Mouse (Mus musculus) embryonic facial prominence, embryonic 15.5 days (tissue): ENCODE measurements around the gene Serpina3a. TPM values are rescaled to one million over a fixed set of nuclear protein-coding genes. Genes with fewer than 3 reads are reported as not detected.

Experiments
- ATAC-seq: fragments of 200-750 bp; cut with Nextera tagmentation; 2 replicates; pipeline ENCODE4 v1.8.0; 2017; ENCODE audit warnings: low read depth, moderate TSS enrichment; ENCODE audit not compliant: insufficient number of reproducible peaks, low FRiP score, low TSS enrichment
- H3K27ac ChIP-seq: fragments of 300-500 bp; sonication (generic); replicated peaks from 2 replicates; pipeline ENCODE4 v1.5.1; 2015; ENCODE audit warnings: mild to moderate bottlenecking, inconsistent platforms
- H3K27me3 ChIP-seq: fragments of 300-500 bp; sonication (generic); 2 replicates; pipeline ENCODE4 v1.6.1; 2015; ENCODE audit warnings: inconsistent platforms
- H3K36me3 ChIP-seq: fragments of 300-500 bp; sonication (generic); 2 replicates; pipeline ENCODE4 v1.6.1; 2015; ENCODE audit warnings: mild to moderate bottlenecking, inconsistent platforms
- H3K4me1 ChIP-seq: fragments of 300-500 bp; sonication (generic); 2 replicates; pipeline ENCODE4 v1.6.1; 2015; ENCODE audit warnings: inconsistent platforms
- H3K4me2 ChIP-seq: fragments of 300-500 bp; sonication (generic); replicated peaks from 2 replicates; pipeline ENCODE4 v1.6.1; 2015; ENCODE audit warnings: mild to moderate bottlenecking, inconsistent platforms
- H3K4me3 ChIP-seq: fragments of 300-500 bp; sonication (generic); replicated peaks from 2 replicates; pipeline ENCODE4 v1.5.1; 2015; ENCODE audit warnings: mild to moderate bottlenecking, inconsistent platforms
- H3K9ac ChIP-seq: fragments of 300-500 bp; sonication (generic); 2 replicates; pipeline ENCODE4 v1.6.1; 2015; ENCODE audit warnings: inconsistent platforms
- H3K9me3 ChIP-seq: fragments of 300-500 bp; sonication (generic); replicated peaks from 2 replicates; pipeline ENCODE4 v1.6.1; 2016; ENCODE audit warnings: inconsistent platforms
- WGBS: fragments of 180-500 bp; shearing (Covaris S2); methylation state at CpG from one replicate; pipeline ENCODE4 v1.1.7; 2015; 5-methylcytosine and 5-hydroxymethylcytosine counted together
- polyA plus RNA-seq: library from polyadenylated mRNA; unstranded; fragments of >200 nt; fragmentation: Nextera tagmentation; extraction: Ambion mirVana; gene quantifications from 2 replicates; pipeline ENCODE4 v1.2.1, GENCODE M21; 2015

Gene Serpina3a
- polyA plus RNA-seq, 1 experiment from 2014 or later = not detected

DNA sequence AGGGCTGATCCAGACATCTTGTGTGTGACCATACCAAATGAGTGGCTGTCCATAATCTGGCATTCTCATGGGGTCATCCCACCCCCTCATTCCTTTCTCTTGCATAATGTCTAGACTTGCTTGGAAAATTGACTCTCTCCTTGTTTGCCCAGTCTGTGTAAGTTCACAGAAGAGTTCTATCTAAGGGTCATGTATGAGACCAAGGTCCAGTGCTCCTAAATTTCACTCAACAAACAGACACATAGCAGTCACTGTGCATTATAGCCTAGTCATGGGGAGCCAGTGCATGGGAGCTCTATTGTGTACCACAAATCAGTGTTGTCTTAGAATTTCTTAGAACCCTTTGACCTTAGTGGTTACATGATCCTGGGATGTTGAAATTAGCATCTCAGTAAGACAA lies 5.6 kb upstream of the Serpina3a start:
- no peak overlapping the region for H3K4me3 ChIP-seq
- no peaks in the 10 kb centered on the region for H3K4me1 ChIP-seq
- H3K27me3 ChIP-seq = no peaks in the 10 kb centered on the region
- no peaks in the 10 kb centered on the region for H3K36me3 ChIP-seq
- no peak overlapping the region for H3K27ac ChIP-seq
- no peak for ATAC-seq
- no peaks in the 10 kb centered on the region for H3K9me3 ChIP-seq
- H3K9ac ChIP-seq = no peak overlapping the region
- no peak overlapping the region for H3K4me2 ChIP-seq

GRCm38 (mm10) chr12:104108507-104108906 lies 4.0 kb upstream of the Serpina3a start:
- Histone ChIP-seq H3K9me3 (no peaks in the 10 kb centered on the region), H3K27me3 (no peaks in the 10 kb centered on the region), H3K4me1 (no peaks in the 10 kb centered on the region), H3K4me2 (no peak overlapping the region), H3K36me3 (no peaks in the 10 kb centered on the region), H3K4me3 (no peak overlapping the region), H3K27ac (no peak overlapping the region), H3K9ac (no peak overlapping the region)
- WGBS = 76% methylated on average over 2 of the region's 2 CpGs
- ATAC-seq = no peak

- Histone ChIP-seq H3K9ac (no peak overlapping the region), H3K4me3 (no peak overlapping the region), H3K27me3 (no peaks in the 10 kb centered on the region), H3K4me2 (no peak overlapping the region), H3K27ac (no peak overlapping the region), H3K9me3 (no peaks in the 10 kb centered on the region), H3K4me1 (no peaks in the 10 kb centered on the region), H3K36me3 (no peaks in the 10 kb centered on the region)
- WGBS = 52% methylated on average over 3 of the region's 3 CpGs
- ATAC-seq = no peak
Observed at GRCm38 (mm10) chr12:104114921-104115579, 2.5 kb downstream of the Serpina3a start.

DNA sequence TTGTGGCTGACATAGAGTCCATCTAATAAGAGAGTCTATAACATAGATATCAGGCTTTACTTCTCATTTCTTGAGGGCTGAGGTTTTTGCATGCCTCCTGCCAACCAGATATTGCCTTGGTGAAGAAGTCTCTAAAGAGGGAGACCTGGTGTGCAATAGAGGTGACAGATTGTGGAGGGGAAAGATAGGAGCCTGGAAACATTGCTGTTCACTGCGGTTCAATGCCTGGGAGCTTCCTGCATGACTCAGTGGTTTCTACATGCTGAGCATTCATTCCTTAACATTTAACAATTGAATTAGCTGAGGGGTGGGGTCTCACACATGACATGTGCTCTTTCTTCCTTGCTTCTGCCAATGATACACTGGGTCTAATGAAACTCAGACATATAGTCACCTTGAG lies 10.6 kb downstream of the Serpina3a start:
- Histone ChIP-seq H3K4me3 (no peak overlapping the region), H3K4me1 (no peaks in the 10 kb centered on the region), H3K9me3 (no peaks in the 10 kb centered on the region), H3K4me2 (no peak overlapping the region), H3K36me3 (no peaks in the 10 kb centered on the region), H3K27ac (no peak overlapping the region), H3K9ac (no peak overlapping the region), H3K27me3 (no peaks in the 10 kb centered on the region)
- ATAC-seq = no peak
- 80% methylated on average over 1 of the region's 1 CpGs for WGBS

DNA sequence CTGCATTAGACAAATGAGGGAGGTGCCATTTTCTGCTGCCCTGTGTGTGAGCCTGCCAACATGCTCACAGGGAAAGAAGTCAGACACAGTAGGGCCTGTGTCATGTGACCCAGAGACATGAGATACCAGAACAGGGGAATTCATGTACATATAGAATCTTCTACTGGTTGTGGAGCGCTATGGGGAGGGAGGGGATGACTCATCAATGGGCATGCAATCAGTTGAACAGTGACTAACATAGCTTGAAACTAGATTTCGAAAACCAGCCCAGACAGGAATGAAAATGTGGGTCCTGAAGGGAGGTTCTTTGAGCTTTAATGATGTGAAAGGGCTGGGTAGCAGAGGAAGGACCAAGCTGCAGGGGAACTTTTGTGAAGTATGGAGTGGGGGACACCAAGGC lies 11.5 kb downstream of the Serpina3a start:
- 67% methylated on average over 2 of the region's 2 CpGs for WGBS

DNA sequence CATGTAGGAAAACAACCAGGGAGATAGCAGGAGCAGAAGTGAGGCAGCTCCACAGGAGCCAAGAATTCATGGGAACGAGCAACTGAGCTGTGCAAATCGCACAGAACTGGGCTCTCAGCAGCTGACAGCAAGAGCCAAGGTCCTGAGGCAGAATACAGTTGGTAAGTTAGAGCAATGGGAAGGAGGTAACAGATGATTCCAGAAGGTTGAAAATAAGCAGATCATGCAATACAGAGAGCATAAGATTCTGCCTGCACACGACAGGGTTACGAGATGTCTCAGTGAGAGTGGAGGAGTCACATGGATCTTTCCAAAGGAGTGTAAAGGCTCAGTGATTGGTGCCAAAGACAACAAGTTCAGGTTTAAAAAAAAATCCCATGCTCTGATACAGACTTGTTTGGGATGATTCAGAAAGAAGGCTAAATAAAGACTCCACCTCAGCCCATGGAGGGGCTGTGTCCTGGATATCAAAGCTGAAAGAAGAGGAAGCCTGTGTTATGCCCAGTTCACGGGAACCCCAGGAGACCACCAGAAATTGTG lies 12.6 kb downstream of the Serpina3a start:
- no peak for ATAC-seq
- no peak overlapping the region for H3K4me2 ChIP-seq
- no peaks in the 10 kb centered on the region for H3K27me3 ChIP-seq
- 82% methylated on average over 5 of the region's 5 CpGs for WGBS
- no peak overlapping the region for H3K4me3 ChIP-seq
- no peak overlapping the region for H3K27ac ChIP-seq
- H3K9ac ChIP-seq = no peak overlapping the region
- no peaks in the 10 kb centered on the region for H3K4me1 ChIP-seq
- no peaks in the 10 kb centered on the region for H3K36me3 ChIP-seq
- no peaks in the 10 kb centered on the region for H3K9me3 ChIP-seq

More for the DNA sequence above, 11.5 kb downstream of the Serpina3a start:
- Histone ChIP-seq H3K4me1 (no peaks in the 10 kb centered on the region), H3K9me3 (no peaks in the 10 kb centered on the region), H3K4me2 (no peak overlapping the region), H3K27me3 (no peaks in the 10 kb centered on the region), H3K9ac (no peak overlapping the region), H3K27ac (no peak overlapping the region), H3K4me3 (no peak overlapping the region), H3K36me3 (no peaks in the 10 kb centered on the region)
- no peak for ATAC-seq

DNA sequence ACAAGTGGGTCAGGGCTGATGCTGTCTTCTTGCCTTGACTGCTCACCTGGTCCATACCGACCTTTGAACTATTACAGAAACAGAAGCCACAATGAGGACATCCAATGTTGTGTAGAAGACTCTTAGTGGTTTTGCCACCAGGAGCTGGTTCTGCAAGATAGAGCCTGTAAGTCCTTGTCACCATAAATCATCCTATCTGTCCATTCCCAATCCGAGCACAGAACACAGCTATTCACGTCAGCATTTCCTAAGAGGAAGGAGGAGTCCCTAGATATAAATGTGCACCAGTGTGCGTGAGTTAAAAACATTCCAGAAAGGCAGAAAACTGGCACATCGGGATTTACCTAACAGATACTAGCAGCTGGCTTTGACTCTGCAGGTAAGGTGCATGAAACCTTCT lies 15.2 kb downstream of the Serpina3a start, which contains the start of gene Serpina3b:
Gene Serpina3b, plus strand, starts transcription at position 301 of the 400 bp plus-strand sequence.
- 83% methylated on average over 5 of the region's 5 CpGs for WGBS
- no peak within 1 kb of the TSS for H3K4me2 ChIP-seq
- H3K9me3 ChIP-seq = no peaks in the 10 kb centered on the region
- no peaks in the 10 kb centered on the region for H3K36me3 ChIP-seq
- no peak within 1 kb of the TSS for H3K9ac ChIP-seq
- no peaks in the 10 kb centered on the region for H3K27me3 ChIP-seq
- no peak for ATAC-seq
- no peak within 1 kb of the TSS for H3K4me3 ChIP-seq
- no peaks in the 10 kb centered on the region for H3K4me1 ChIP-seq
- no peak within 1 kb of the TSS for H3K27ac ChIP-seq

- H3K9ac ChIP-seq = no peak overlapping the region
- H3K4me1 ChIP-seq = no peaks in the 10 kb centered on the region
- ATAC-seq = no peak
- H3K36me3 ChIP-seq = no peaks in the 10 kb centered on the region
- H3K9me3 ChIP-seq = no peaks in the 10 kb centered on the region
- no peak overlapping the region for H3K4me3 ChIP-seq
- no peak overlapping the region for H3K4me2 ChIP-seq
- no peak overlapping the region for H3K27ac ChIP-seq
- no peaks in the 10 kb centered on the region for H3K27me3 ChIP-seq
Observed at GRCm38 (mm10) chr12:104131041-104131440, 18.5 kb downstream of the Serpina3a start.

DNA sequence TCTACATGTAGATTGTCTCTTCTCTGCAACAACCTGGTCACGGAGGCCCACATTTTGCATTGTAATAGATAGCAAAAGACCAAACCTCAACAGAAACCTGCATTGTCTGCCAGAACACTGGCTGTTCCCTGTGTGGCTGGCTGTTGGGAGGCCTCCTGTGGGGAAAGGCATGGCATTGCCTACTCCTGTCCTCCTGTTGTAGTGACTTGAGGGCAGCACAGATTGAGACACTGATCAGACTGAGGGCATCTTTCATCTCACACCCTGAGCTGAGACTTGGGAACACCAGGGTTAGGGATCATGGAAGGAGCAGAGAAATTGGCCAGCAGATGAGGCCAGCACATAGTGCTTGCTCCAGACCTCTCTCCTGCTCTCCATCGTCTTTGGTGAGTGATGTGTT lies 25.7 kb downstream of the Serpina3a start:
- WGBS = 83% methylated on average over 2 of the region's 2 CpGs
- Histone ChIP-seq H3K9ac (no peak overlapping the region), H3K9me3 (no peaks in the 10 kb centered on the region), H3K4me3 (no peak overlapping the region), H3K27me3 (no peaks in the 10 kb centered on the region), H3K27ac (no peak overlapping the region), H3K4me2 (no peak overlapping the region), H3K4me1 (no peaks in the 10 kb centered on the region), H3K36me3 (no peaks in the 10 kb centered on the region)
- no peak for ATAC-seq

DNA sequence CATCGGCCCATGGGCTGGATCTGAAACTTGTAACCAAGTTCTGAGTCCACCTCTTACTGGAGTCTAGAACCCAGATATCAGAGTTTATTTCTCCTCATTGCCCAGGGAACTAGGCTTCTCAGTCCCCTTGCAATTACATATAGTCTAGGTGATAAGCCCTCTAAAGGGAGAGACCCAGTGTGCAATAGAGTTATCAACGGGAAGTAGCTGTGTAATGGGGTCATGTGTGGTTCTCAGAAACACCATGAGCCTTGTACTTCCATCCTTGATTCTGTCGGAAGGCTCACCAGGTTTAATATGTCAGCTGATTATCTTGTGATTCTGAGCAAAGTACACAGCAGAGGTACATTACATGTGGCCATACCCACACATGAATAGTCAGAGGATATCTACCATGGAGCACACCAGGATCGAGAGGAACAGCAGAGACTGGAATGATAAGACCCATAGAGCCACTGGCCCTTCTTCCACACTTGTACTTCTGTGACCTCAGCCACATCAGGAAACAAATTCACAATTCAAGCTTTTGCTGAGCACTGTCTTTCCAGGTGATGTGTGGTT lies 28.1 kb downstream of the Serpina3a start:
- ATAC-seq = no peak
- Histone ChIP-seq H3K4me3 (no peak overlapping the region), H3K27me3 (no peaks in the 10 kb centered on the region), H3K4me1 (no peaks in the 10 kb centered on the region), H3K4me2 (no peak overlapping the region), H3K27ac (no peak overlapping the region), H3K9me3 (no peaks in the 10 kb centered on the region), H3K9ac (no peak overlapping the region), H3K36me3 (no peaks in the 10 kb centered on the region)
- 89% methylated on average over 4 of the region's 4 CpGs for WGBS

DNA sequence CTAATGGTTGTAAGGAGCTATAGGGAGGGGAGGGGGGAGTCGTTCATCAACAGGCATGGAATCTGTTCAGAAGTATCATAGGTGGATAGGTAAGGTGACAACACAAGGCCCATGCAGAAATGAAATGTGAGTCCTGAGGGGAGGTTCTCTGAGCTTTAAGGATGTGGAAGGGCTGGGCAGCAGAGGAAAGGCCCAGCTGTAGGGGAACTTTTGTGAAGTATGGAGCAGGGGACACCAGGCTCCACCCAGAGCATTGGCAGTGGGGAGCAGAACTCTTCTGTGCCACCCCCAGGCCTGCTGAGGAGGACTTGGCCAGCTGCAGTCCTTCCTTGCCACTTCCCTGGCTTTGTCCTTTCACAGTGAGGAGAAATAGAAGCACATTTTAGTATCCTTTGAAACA lies 29.0 kb downstream of the Serpina3a start:
- H3K4me2 ChIP-seq = no peak overlapping the region
- H3K4me1 ChIP-seq = no peaks in the 10 kb centered on the region
- H3K9ac ChIP-seq = no peak overlapping the region
- H3K27ac ChIP-seq = no peak overlapping the region
- H3K36me3 ChIP-seq = no peaks in the 10 kb centered on the region
- H3K27me3 ChIP-seq = no peaks in the 10 kb centered on the region
- H3K9me3 ChIP-seq = no peaks in the 10 kb centered on the region
- ATAC-seq = no peak
- H3K4me3 ChIP-seq = no peak overlapping the region
- 77% methylated on average over 1 of the region's 1 CpGs for WGBS

- H3K27me3 ChIP-seq = no peaks in the 10 kb centered on the region
- WGBS = 45% methylated on average over 1 of the region's 1 CpGs
- no peak overlapping the region for H3K4me2 ChIP-seq
- H3K9me3 ChIP-seq = no peaks in the 10 kb centered on the region
- no peak overlapping the region for H3K9ac ChIP-seq
- ATAC-seq = no peak
- no peak overlapping the region for H3K4me3 ChIP-seq
- no peaks in the 10 kb centered on the region for H3K4me1 ChIP-seq
- H3K27ac ChIP-seq = no peak overlapping the region
- no peaks in the 10 kb centered on the region for H3K36me3 ChIP-seq
Observed at GRCm38 (mm10) chr12:104142427-104142826, 29.9 kb downstream of the Serpina3a start.
